Mouse (Mus musculus) limb, embryonic 10.5 days (tissue): ENCODE data around the gene Ccdc3. TPM values are rescaled to one million over a fixed set of nuclear protein-coding genes. Genes with fewer than 3 reads are reported as not detected.
A peak's percentile ranks its signal among the peaks of the same experiment; 100 is the strongest.

Experiments used
- DNase-seq: peaks from one replicate; pipeline ENCODE4 v3.0.0-alpha.2; 2017; ENCODE audit warnings: low spot score
- H3K27ac ChIP-seq: fragments of 300-500 bp; sonication (generic); 2 replicates; pipeline ENCODE4 v1.5.1; 2016; ENCODE audit warnings: mild to moderate bottlenecking
- H3K27me3 ChIP-seq: fragments of 300-500 bp; sonication (generic); 2 replicates; pipeline ENCODE4 v1.6.1; 2016; ENCODE audit warnings: low read depth, mild to moderate bottlenecking; ENCODE audit not compliant: poor library complexity, severe bottlenecking
- H3K36me3 ChIP-seq: fragments of 300-500 bp; sonication (generic); 2 replicates; pipeline ENCODE4 v1.6.1; 2016; ENCODE audit warnings: mild to moderate bottlenecking, moderate library complexity
- H3K4me1 ChIP-seq: fragments of 300-500 bp; sonication (generic); 2 replicates; pipeline ENCODE4 v1.6.1; 2016
- H3K4me3 ChIP-seq: fragments of 300-500 bp; sonication (generic); 2 replicates; pipeline ENCODE4 v1.5.1; 2016; ENCODE audit warnings: mild to moderate bottlenecking, moderate library complexity
- H3K9me3 ChIP-seq: fragments of 300-500 bp; sonication (generic); replicated peaks from 2 replicates; pipeline ENCODE4 v1.6.1; 2016; ENCODE audit warnings: mild to moderate bottlenecking
- WGBS: fragments of 180-500 bp; shearing (Covaris S2); methylation state at CpG from one replicate; pipeline ENCODE4 v1.1.7; 2016; 5-methylcytosine and 5-hydroxymethylcytosine counted together
- polyA plus RNA-seq: library from polyadenylated mRNA; unstranded; fragments of >200 nt; fragmentation: Nextera tagmentation; extraction: Ambion mirVana; gene quantifications from 2 replicates; pipeline ENCODE4 v1.2.1, GENCODE M21; 2016

The Ccdc3 gene
- polyA plus RNA-seq, 1 experiment from 2014 or later: 1.4 TPM

DNA sequence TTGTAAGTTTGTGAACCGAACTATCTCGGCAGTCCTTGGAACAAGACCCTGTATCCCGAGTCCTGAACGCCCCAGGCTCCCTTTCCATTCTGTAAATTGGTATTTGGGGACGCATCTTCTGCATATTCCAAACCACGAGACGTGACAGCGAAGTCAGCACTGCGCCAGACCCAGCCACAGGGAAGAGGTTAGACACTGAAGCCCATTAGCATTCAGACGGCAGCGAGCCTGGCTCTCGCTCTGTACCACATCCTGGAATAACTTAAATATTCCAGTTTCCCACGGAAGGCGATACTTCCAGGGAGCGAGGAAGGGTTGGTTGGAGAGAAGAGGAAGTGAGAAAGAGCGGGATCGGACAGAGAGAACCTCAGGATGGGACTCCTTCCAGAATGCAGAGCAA lies 61.7 kb downstream of the Ccdc3 start:
- Histone ChIP-seq H3K36me3 (no peaks in the 10 kb centered on the region), H3K9me3 (no peaks in the 10 kb centered on the region), H3K27ac (no peak overlapping the region), H3K4me3 (no peak overlapping the region), H3K27me3 (no peaks in the 10 kb centered on the region), H3K4me1 (no peaks in the 10 kb centered on the region)
- DNase-seq: no peak
- 92% methylated on average over 17 of the region's 17 CpGs for WGBS

DNA sequence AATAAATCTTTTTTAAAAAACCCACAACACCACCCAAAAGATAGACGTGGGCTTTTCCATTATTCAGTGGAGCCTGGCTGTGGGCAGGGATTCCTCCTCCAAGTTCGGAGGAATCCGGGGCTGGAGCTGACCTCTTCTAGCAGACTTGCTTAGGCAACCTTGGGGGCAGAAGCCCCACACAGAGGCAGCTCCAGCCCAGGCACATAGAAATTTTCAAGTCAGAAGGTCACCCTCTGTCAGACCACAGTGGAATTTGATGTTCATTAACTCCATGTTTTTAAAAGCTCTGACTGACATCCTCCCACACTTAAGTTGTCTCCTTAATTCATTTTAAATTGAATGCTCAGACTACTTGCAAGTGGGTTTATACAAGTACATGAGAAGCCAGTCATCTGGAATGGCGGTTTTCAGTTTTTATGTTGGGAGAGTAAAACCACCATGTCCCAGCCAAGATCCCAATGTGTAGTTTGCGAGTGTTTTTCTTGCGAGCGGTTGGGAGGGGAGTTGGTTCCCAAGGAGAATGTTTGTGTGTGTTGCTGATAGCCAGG lies 63.3 kb downstream of the Ccdc3 start:
- Histone ChIP-seq H3K36me3 (no peaks in the 10 kb centered on the region), H3K27me3 (no peaks in the 10 kb centered on the region), H3K9me3 (no peaks in the 10 kb centered on the region), H3K4me3 (no peak overlapping the region), H3K27ac (no peak overlapping the region), H3K4me1 (no peaks in the 10 kb centered on the region)
- no peak for DNase-seq
- WGBS: 83% methylated on average over 7 of the region's 7 CpGs

DNA sequence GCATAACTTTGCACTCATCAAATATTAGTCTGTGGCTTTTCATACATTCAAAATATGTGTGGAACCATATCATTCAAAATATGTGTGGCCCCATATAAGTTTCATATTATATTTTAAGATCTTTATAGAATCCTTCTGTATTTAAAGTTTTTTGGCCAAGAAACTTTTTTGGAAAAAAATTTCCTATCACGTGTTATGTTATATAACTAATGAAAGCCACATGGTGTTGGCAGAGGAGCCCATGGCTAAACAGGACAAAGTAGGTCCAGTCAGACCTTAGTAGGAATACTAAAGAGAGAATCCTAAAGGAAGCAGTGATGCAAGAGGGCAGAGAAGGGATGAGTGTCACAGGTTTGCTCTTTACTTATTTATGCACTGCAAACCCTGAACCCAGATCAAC lies 65.6 kb downstream of the Ccdc3 start:
- 84% methylated on average over 1 of the region's 1 CpGs for WGBS
- no peak for DNase-seq

DNA sequence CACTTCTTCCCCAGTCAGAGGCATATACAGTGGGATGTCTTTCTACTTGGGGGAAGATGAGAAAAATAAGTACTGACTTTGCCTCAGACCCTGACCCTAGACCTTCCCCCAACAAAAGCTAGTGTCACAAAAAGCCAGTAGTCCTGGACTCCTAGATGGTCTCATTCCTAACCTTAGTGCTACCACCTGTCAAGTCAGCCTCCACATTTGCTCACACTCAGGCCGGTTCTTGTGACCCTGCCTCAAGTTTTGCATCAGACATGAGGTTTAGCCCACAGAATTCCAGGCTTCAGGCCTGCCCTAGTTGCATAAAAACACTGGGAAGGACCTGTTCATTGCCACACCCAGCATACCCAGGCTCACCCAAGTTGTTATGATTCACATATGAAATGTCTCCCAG lies 67.4 kb downstream of the Ccdc3 start:
- H3K36me3 ChIP-seq: no peaks in the 10 kb centered on the region
- H3K27me3 ChIP-seq: no peaks in the 10 kb centered on the region
- no peaks in the 10 kb centered on the region for H3K9me3 ChIP-seq
- WGBS: 86% methylated on average over 1 of the region's 1 CpGs
- H3K4me3 ChIP-seq: no peak overlapping the region
- no peak overlapping the region for H3K27ac ChIP-seq
- no peaks in the 10 kb centered on the region for H3K4me1 ChIP-seq
- DNase-seq: no peak

More for the DNA sequence above, 65.6 kb downstream of the Ccdc3 start:
- Histone ChIP-seq H3K27me3 (no peaks in the 10 kb centered on the region), H3K36me3 (no peaks in the 10 kb centered on the region), H3K4me3 (no peak overlapping the region), H3K9me3 (no peaks in the 10 kb centered on the region), H3K27ac (no peak overlapping the region), H3K4me1 (no peaks in the 10 kb centered on the region)

DNA sequence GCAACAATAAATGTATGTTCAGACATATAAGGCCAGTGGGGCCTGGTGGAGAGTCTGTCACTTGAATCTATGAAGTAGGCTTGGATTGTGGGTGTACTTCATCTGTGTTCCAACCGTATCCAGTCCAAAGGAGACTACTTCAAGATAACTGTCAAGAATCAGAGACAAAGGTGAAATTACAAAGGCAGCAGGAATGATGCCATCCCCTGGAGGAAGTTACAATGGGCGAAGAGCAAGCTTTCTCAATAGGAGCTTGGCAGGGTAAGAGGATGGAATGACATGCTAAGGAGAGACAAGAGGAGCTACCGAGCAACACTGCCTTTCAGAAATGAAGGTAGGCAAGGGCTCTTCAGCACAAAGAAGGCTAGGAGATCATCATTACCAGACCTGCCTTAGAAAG lies 69.1 kb downstream of the Ccdc3 start:
- no peak for DNase-seq
- no peaks in the 10 kb centered on the region for H3K27me3 ChIP-seq
- H3K27ac ChIP-seq: no peak overlapping the region
- H3K36me3 ChIP-seq: no peaks in the 10 kb centered on the region
- H3K4me3 ChIP-seq: no peak overlapping the region
- no peaks in the 10 kb centered on the region for H3K4me1 ChIP-seq
- H3K9me3 ChIP-seq: no peaks in the 10 kb centered on the region
- WGBS: 90% methylated on average over 3 of the region's 3 CpGs

DNA sequence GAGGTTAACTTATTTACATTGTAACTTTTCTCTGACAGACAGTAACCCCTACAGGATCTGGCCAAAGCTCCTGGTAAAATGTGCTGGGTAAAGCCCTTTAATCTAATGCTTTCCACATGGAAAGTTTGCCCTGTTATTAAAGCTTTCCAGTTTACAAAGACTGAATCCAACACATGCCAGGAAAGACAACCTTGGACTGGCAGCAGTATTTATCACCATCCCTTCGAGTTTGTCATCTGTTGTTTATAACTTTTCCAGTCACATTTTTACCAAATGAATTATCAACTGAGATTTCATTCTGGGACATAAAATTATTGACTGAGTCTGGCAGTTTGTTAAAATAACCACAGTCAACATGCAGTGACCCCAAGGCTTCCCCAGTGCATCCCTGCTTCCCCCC lies 77.0 kb downstream of the Ccdc3 start:
- peak; percentile 15 for DNase-seq
- no peaks in the 10 kb centered on the region for H3K9me3 ChIP-seq

DNA sequence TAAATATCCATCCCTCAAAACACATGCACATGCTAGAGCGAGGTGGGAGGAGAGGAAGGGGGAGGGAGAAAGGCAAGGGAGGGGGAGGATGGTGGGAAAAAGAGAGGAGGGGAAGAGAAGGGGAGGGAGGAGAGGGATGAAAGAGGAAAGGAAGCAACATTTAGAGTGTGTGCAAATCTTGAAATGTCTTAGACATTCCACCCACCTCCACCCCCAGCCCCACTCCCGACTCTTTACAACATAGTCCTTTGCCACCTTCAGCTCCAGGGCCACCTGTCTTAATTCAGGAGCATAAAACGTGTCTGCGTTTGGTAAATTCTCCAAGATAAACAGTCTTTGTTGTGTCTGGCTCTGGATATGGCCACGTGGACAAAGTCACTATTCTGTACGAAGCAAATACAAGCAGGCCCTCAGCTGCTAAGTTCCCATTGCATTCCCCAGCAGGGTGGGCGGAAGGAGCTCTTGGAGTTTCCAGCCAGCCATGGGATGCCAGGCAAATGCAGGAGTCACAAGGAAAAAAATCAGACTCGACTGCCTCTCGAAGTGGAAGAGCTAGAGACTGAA lies 77.8 kb downstream of the Ccdc3 start:
- Histone ChIP-seq H3K4me1 (peaks cover 6% of the 10 kb centered on the region; the same call in 1 of the 2 replicates), H3K27me3 (no peaks in the 10 kb centered on the region), H3K27ac (no peak overlapping the region; the same call in 1 of the 2 replicates), H3K36me3 (no peaks in the 10 kb centered on the region), H3K4me3 (no peak overlapping the region), H3K9me3 (no peaks in the 10 kb centered on the region)
- DNase-seq: no peak
- 74% methylated on average over 9 of the region's 9 CpGs for WGBS

More for the DNA sequence above, 77.0 kb downstream of the Ccdc3 start:
- Histone ChIP-seq H3K36me3 (no peaks in the 10 kb centered on the region), H3K27me3 (no peaks in the 10 kb centered on the region), H3K4me3 (no peak overlapping the region), H3K27ac (no peak overlapping the region), H3K4me1 (peaks cover 6% of the 10 kb centered on the region; the same call in 1 of the 2 replicates)
- WGBS: 77% methylated on average over 1 of the region's 1 CpGs

DNA sequence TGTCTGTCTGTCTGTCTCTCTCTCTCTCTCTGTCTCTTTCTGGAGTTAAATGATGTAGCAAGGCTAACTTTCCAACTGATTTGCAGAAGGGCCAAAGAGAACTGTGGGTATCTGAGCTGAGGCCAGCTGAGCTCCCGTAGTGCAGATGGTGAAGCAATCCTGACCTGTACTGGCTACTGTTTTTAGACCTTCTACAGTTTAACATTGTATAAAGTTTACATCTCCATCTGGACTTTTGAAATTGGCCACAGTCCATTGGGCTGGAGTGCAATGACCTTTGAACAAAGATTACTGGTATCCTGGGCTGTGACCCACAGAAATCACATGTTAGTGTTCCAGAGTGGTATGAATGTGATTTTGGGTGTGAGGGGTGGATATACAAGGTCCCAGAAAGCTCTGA lies 81.6 kb downstream of the Ccdc3 start:
- Histone ChIP-seq H3K27ac (no peak overlapping the region), H3K9me3 (no peaks in the 10 kb centered on the region), H3K27me3 (no peaks in the 10 kb centered on the region), H3K4me1 (peaks cover 6% of the 10 kb centered on the region; the same call in 1 of the 2 replicates), H3K4me3 (no peak overlapping the region), H3K36me3 (no peaks in the 10 kb centered on the region)
- no peak for DNase-seq
- 85% methylated on average over 1 of the region's 1 CpGs for WGBS

DNA sequence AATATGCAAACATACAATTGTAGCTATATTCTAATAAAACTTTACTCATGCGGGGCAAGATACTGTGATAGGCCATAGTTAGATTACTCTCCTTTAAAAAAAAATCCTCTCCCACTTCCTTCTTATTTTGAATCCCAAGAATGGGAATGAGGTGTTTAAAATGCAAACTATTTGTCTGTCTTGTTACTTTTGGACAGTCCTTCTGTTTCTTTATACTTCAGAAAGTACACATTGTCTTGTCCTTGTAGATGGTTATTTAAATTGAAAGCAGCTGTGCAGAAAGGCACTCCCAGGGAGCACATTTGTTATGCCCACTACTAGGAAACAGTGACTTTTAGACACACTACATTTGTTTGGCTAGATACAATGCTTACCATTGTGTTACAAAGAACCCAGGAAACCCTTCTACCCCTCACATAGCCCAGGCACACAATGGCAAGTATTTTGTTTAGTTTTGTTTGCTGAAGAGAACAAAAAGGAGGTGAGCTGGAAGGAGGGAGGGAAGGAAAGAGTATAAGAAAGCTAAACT lies 82.3 kb downstream of the Ccdc3 start:
- WGBS: 82% methylated on average over 1 of the region's 1 CpGs
- no peak for DNase-seq
- Histone ChIP-seq H3K27ac (no peak overlapping the region), H3K27me3 (no peaks in the 10 kb centered on the region), H3K4me3 (no peak overlapping the region), H3K4me1 (peaks cover 5% of the 10 kb centered on the region; the same call in 1 of the 2 replicates), H3K36me3 (no peaks in the 10 kb centered on the region), H3K9me3 (no peaks in the 10 kb centered on the region)

DNA sequence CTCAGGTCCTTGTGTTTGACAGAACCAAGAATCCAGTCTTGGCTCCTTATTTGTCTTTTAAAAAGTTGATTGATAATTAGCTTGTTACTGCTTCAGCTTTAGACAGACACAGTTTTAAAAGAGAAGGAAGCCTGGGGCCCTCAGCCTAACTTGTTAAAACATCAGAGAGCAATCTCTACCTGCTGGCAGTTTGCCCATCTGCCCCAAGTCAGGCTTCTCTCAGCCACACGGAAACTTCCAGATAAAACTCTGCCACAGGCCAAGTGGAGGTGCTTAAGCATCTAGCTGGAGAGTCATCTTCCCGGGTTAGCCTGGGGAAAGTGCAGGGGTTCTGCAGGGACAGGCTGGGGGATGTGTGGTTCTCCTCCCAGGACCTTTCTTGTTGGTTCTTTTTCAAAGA lies 85.0 kb downstream of the Ccdc3 start:
- Histone ChIP-seq H3K27ac (no peak overlapping the region), H3K36me3 (no peaks in the 10 kb centered on the region), H3K4me1 (no peaks in the 10 kb centered on the region), H3K27me3 (no peaks in the 10 kb centered on the region), H3K4me3 (no peak overlapping the region), H3K9me3 (no peaks in the 10 kb centered on the region)
- WGBS: 74% methylated on average over 2 of the region's 2 CpGs
- DNase-seq: no peak

DNA sequence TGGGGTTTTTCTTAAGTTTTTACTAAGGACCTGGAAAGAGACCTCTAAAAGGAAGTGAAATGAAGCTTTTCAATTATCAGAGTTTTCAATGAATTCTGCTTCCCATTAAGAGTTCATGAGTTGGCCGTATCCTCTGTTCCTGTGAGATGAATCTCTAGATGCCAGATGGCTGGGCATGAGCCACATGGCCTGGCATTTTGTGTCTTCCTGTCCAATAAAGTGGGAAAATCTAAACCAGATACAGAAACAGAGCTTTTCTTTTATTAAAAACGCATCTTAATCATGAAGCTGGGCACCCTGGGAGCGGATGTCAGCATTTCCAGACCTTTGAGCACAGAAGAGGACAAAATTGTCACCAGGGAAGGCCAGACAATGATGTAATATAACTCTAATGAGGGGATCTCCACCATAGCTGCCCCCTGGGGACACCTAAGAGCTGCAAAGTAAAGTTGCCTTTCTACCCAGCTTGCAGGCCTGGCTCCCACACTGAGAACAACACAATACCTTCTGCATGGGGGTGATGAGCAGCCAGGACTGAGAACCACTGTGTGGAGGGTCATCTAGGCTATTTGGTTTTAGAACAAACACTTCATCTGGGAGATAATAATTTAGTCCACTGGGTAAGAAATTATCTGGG lies 99.4 kb downstream of the Ccdc3 start:
- 66% methylated on average over 3 of the region's 3 CpGs for WGBS
- DNase-seq: no peak
- no peaks in the 10 kb centered on the region for H3K27me3 ChIP-seq
- H3K36me3 ChIP-seq: no peaks in the 10 kb centered on the region
- no peak overlapping the region for H3K27ac ChIP-seq
- no peak overlapping the region for H3K4me3 ChIP-seq
- no peaks in the 10 kb centered on the region for H3K9me3 ChIP-seq
- H3K4me1 ChIP-seq: peaks cover 5% of the 10 kb centered on the region

DNA sequence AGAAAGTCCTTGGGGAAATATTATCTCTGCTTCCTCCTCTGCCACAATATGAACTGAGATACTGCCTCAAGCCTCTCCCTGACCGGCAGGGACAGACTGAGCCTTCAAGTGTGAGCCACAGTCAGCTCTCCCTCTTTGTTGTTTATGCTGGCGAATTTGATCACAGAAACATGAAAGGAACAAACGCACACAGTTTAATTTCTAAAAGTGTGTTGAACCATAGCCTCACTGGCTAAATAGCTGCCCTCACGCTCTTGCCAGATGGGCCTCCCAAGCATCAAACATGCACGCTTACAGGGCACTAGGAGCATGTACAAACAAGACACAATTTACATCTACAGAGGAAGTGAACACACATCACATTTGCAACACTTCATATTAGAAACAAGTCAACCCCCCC lies 100.3 kb downstream of the Ccdc3 start:
- no peak for DNase-seq
- Histone ChIP-seq H3K27me3 (no peaks in the 10 kb centered on the region), H3K4me1 (peaks cover 5% of the 10 kb centered on the region), H3K36me3 (no peaks in the 10 kb centered on the region), H3K4me3 (no peak overlapping the region), H3K27ac (no peak overlapping the region), H3K9me3 (no peaks in the 10 kb centered on the region)
- WGBS: 92% methylated on average over 5 of the region's 5 CpGs

DNA sequence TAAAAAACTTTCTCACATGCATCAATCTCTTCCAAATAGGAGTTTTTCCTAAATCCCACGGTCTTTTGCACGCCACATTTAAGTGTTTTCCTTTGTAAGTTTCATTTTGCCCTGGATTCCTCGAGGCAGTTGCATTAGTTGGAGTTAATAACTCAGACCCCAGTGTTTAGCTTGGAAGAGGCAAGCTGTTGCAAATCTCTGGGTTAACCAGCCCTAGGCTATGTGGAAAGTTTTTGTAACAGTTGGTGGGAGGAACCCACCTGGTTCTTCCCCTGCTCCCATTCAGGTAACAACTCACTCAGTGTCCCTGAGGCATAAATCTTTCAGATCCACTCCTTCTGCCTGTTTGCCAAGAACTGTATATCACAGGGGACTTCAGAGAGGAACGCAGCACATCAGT lies 101.9 kb downstream of the Ccdc3 start:
- peaks cover 5% of the 10 kb centered on the region for H3K4me1 ChIP-seq
- WGBS: 78% methylated on average over 4 of the region's 4 CpGs
- DNase-seq: no peak
- H3K27ac ChIP-seq: no peak overlapping the region
- H3K4me3 ChIP-seq: no peak overlapping the region
- H3K9me3 ChIP-seq: no peaks in the 10 kb centered on the region
- no peaks in the 10 kb centered on the region for H3K36me3 ChIP-seq
- no peaks in the 10 kb centered on the region for H3K27me3 ChIP-seq
